Mouse (Mus musculus) testis, adult 2 months (tissue): ENCODE results near the gene Plekhn1.

Source experiments
- CTCF ChIP-seq: fragments of 200-500 bp; IDR thresholded peaks from 2 replicates; pipeline ENCODE4 v1.5.1; 2012; ENCODE audit warnings: low read depth, mild to moderate bottlenecking, inconsistent platforms, low read length, moderate library complexity; ENCODE audit not compliant: control insufficient read depth, insufficient read depth, insufficient replicate concordance
- POLR2A ChIP-seq: fragments of 200-500 bp; IDR thresholded peaks from 2 replicates; pipeline ENCODE4 v1.6.1; 2012; ENCODE audit warnings: low read depth, mild to moderate bottlenecking, inconsistent platforms, low read length, moderate library complexity; ENCODE audit not compliant: control insufficient read depth

DNA sequence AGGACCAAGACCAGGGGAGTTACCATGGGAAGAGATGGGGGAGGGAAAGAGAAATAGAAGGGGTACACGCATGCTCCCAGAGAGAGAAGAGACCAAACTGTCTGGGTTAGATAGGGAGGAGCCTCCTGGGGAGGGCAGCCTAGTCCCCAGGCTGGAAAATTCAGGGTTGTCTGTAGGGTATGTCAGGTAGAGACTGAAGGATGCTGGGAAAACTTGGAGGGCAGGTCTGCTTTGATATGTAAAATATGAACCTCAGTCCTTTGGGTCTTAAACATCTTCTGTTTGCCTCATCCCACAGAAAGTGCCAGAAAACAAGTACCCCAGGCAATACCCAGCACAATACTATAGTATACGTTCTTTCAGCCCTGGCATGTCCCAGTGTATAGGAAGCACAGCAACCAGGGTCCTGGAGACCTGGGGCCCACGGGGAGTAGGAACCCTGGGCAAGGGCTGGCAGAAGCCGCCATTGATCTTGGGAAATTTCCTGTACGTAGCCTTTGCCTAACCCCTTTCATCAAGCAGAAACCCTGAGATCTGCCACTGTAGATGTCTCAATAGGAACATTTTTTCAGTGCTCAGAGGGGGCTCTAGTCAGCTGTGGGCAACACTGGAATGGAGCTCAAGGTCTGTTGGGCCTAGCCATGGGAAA lies 46.4 kb downstream of the Plekhn1 start:
- TF ChIP-seq CTCF, result no peak
- no peak for TF ChIP-seq POLR2A
